Mouse (Mus musculus) layer of hippocampus, postnatal 25 days (tissue): ENCODE results near the gene Serpina3i. TPM values are rescaled to one million over a fixed set of nuclear protein-coding genes. Genes with fewer than 3 reads are reported as not detected.
A peak's percentile ranks its signal among the peaks of the same experiment; 100 is the strongest.
"Not testable (repeated sequence)": the region's sequence is repeated elsewhere in the genome, so short reads cannot be mapped to it uniquely, and the experiment has no call there.

Experiments
- DNase-seq, 2 experiments: peaks; one replicate each; pipeline ENCODE4 v3.0.0; 2022; ENCODE audit warnings: mixed read lengths in 2 of 2, low spot score in 1 of 2; ENCODE audit errors: extremely low spot score in 1 of 2
- total RNA-seq, 2 experiments: library from RNA; stranded (reverse); gene quantifications; 2 replicates each; pipeline ENCODE4 v1.2.3; 2021

Serpina3i gene
- total RNA-seq, result 1 to 10 TPM; 1.1 to 1.5 TPM

DNA sequence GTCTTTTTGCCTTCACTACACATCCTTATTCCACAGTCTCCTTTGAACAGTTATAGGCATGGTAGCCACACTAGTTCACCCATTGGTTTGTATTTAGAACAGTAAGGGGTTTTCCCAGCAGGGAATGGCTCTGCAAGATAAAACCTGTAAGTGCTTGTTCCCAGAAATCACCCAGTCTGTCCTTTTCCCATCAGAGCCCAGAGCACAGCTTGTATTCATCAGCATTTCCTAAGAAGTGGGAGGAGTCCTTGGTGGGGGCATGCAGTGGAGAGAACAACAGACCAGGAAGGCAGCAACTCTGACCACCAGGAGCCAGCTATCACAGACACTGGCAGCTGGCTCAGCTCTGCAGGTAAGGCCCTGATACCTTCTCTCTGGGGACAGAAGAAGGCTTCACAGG lies at the start of gene Serpina3i:
Serpina3i (plus strand) TSS at position 260 of the 400 bp plus-strand sequence.
- no peak for DNase-seq

- DNase-seq, result no peak
These were observed 49.1 kb upstream of the Serpina3i start for GRCm38 (mm10) chr12:104213689-104214444.

- DNase-seq, result no peak
These were observed 48.5 kb upstream of the Serpina3i start, which contains the start of gene Serpina3f for GRCm38 (mm10) chr12:104214445-104214753. Gene Serpina3f, plus strand, starts transcription at chr12:104214544.

- no peak for DNase-seq
These were observed 47.7 kb upstream of the Serpina3i start for GRCm38 (mm10) chr12:104215249-104215648.

- no peak for DNase-seq
These were observed 41.3 kb upstream of the Serpina3i start for GRCm38 (mm10) chr12:104221616-104222015.

DNA sequence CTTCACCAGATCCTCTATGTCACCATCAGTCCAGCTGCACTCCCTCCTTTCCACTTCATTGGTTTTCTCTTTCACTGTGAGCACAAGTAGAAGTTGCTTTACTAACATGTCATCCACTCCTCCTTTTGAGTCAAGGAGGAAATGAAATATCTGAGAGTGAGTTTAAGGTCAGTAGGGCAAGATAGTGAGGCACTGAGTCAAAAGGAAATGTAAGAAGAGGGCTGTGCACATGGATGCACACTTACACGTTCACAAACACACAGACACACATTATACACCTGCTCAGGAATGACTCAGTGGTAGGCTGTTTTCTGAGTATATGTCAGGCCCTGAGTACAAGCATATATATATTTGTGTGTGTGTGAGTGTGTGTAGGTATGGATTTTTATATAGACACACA lies 39.2 kb upstream of the Serpina3i start:
- DNase-seq, result no peak

DNA sequence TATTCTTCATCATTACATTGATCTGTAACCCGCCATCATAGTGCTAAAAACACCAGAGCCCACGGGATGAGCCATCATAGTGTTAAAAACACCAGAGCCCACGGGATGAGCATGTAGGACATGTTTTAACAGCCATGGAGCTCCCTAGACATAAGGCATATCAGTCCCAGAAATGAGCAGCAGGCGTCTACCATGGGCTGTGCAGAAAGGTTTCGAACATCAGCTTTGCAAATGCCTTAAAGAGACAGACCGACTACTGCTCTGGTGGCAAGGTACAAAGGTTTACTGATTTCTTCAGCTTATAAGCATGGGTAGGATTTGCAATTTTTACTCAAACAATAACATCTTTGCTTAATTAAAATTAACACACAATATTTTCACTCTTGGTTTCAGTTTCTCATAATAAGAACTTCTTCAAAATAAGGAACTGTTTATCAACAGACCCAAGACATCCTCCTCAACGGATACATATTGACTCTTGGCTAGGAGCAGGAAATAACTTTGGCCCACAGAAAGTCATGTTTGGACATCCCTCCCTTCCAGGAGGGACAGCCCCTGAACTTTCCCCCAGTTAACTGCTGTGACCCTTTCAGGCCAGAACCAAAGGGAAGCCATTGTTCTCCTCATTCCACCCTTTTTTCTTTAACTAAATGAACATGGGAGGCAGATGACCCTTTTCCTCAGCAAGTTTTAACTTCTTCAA lies 38.2 kb upstream of the Serpina3i start:
- no peak for DNase-seq

DNA sequence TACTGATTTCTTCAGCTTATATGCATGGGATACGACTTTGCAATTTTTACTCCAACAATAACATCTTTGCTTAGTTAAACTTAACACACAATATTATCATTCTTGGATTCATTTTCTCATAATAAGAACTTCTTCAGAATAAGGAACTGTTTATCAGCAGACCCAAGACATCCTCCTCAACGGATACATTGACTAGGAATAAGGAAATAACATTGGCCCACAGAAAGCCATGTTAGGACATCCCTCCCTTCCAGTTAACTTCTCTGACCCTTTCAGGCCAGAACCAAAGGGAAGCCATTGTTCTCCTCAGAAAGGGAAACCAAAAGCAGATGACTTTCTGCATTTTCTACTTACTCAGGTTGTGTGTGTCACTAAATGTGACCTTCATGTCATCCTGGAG lies 32.2 kb upstream of the Serpina3i start:
- no peak for DNase-seq

GRCm38 (mm10) chr12:104235915-104236314 lies 27.0 kb upstream of the Serpina3i start, which contains the start of gene Serpina3g:
Gene Serpina3g, plus strand, starts transcription at chr12:104236245.
- DNase-seq, result no peak

GRCm38 (mm10) chr12:104238048-104238447 lies 24.9 kb upstream of the Serpina3i start:
- DNase-seq, result not testable (repeated sequence)

GRCm38 (mm10) chr12:104243307-104243706 lies 19.6 kb upstream of the Serpina3i start:
- DNase-seq, result no peak

- peak; percentile 13 to 37 for DNase-seq
These were observed 17.8 kb upstream of the Serpina3i start for GRCm38 (mm10) chr12:104245092-104245491.

- DNase-seq, result peak in 1 of 2 experiments; percentile 8
These were observed 17.3 kb upstream of the Serpina3i start for GRCm38 (mm10) chr12:104245595-104245994.

- no peak for DNase-seq
These were observed 15.3 kb upstream of the Serpina3i start for GRCm38 (mm10) chr12:104247553-104248002.

DNA sequence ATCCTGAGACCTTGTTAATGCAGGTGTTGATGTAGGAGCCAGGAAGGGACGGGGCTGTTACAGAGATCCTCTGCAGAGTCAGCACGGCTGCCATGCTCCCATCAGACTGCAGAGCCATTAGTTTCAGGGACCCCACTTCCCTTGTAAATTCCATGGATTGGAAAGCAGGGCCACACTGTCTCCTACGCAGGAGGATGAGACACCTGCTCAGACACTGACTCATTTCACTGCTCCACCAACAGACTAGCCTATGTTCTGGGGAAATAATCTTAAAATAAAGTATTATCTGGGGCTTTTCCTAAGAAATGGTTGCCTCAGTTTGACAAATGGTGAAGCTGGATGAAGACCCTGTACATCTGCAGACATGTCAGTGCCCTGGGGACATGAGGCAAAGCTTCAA lies 14.7 kb upstream of the Serpina3i start:
- DNase-seq, result no peak

DNA sequence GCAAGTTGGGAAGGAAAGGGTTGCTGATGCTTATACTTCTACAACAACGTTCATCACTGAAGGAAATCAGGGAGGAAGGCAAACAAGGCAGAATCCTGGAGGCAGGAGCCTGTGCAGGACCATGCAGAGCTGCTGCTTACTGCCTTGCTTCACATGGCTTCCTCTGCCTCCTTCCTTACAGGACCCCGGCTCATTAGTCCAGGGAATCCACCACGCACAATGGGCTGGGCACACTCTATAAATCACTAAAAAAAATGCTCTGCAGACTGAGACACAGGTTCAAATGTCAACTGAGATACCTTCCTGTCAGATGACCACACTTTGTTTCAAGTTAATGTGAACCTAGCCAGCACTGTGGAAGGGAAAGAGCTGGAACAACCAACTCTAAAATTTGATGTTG lies 1.9 kb upstream of the Serpina3i start:
- no peak for DNase-seq

DNA sequence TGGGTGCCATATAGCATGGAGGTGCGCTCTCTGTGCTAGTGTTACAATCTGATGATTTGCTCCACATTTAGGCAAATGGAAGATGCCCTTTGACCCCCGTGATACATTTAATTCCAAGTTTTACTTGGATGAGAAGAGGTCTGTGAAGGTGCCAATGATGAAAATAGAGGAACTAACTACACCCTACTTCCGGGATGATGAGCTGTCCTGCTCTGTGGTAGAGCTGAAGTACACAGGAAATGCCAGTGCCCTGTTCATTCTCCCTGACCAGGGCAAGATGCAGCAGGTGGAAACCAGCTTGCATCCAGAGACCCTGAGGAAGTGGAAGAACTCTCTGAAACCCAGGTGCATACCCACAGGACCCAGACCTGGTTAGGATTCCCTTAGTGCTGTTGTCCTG lies 3.5 kb downstream of the Serpina3i start:
- DNase-seq, result no peak

DNA sequence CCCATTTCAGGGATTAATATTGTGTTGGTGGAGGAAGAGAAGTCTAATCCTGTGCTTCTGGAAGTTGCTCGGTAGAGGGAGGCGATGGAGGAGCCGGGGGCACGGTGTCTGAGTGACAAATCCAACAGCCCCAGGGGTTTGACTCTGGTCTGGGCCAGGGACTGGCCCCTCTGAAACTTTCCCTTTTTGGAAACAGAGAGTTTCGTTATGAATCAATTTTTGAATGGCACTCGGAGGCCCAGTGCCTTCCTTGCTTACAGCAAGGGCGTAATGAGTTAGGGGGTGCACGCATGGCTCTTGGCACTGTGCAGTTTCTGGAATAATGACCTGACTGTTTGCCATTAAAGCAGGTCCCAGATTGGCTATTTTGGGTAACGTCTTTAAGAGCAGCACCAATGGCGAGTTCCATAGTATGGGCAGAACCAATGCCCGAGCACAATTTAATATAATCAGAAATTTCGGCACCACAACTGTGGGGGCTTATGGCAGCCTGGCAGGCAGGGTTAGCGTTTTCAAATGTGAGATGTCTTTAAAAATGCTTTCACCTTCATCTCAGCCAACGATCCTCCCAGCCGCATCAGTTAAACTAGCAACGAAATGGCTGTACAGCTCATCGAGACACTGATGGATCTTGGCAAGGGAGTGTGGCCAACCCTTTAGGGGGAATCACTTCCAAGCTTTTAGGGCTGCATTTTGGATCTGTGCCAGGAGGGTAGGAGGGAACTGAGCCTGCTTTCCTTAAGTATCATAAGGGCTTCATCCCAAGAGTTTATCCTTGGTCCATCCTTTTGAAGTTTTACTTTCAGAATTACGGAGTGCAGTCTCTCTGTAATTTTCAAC lies 15.5 kb downstream of the Serpina3i start:
- DNase-seq, result no peak

- no peak for DNase-seq
These were observed 16.1 kb downstream of the Serpina3i start for GRCm38 (mm10) chr12:104279056-104279435.

GRCm38 (mm10) chr12:104283380-104283779 lies 20.5 kb downstream of the Serpina3i start:
- DNase-seq, result no peak

DNA sequence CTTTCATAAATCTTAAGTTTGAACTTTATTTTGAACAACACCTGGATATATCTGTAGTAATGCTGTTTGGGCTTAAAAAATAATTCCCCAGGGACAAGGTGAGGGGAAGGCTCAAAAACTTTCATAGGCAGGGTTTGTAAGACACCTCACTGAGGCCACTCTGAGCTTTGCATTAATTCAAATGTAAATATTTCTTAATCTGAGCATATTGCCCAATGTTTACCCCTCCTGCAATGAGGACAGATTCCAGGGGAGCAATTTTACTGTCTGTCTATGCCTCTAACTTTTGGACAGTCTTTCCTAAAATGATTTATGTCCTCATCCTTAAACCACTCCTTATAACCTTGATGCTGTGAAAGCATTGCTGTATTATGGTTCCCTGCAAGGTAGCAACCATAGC lies 25.4 kb downstream of the Serpina3i start:
- no peak for DNase-seq
